In the genomic region with DNA sequence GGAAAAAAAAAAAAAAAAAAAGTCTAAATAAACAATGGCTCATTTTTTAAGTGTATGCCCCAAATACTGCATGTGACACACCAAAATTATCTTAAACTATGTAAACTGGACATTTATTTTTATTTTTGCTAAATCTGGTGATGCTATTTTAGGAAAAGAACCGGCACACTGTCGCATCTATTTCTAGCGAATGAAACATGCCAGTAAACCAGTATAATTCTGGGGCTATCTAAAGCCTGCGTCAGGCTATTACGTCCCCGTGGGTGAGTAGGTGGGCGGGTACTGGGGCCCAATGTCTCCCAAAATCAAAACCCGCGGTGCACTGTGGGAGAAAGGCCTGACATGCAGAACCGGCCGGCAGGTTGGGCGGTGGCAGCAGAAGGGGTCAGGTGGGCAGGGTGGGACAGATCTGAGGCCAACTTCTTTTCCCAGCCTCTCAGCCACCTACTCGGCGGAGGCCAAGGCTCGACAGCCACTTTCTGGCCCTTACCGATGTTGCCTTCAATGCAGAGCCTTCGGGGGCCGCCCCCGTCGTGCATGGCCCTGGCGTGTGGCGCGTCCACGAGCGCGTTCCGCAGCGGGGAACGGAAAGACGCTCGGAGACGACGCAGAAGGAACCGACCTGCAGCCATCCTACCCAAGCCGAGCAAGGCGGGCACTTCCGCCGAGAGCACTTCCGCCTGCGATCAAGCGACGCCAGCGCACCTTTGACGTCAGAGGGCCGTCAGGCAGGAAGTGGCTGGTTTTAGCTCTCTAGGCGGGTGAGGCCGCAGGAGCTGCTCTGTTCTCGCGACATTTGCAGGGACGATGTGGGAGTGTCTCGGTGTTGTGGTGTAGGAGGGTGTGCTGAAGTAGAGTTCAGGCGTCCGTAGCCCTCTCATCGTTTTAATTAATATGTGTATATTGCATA, we compare ENCODE assay signal across 8 mouse cellular contexts. TPM values are rescaled to one million over a fixed set of nuclear protein-coding genes. Genes with fewer than 3 reads are reported as not detected.
DNase-seq lines count a peak whose midpoint lies in the region; ATAC-seq and TF ChIP-seq lines count a peak whose summit lies in the region.

A gene (minus strand): TSS at position 712 of the 910 bp plus-strand sequence.

- H3K9me3 ChIP-seq in G1E (replicated peaks), result no peaks in the 10 kb centered on the region
- no peaks in the 10 kb centered on the region for H3K9me3 ChIP-seq in forebrain, embryonic 16.5 days (ENCODE audit: control insufficient read depth, low read length)
- no peaks in the 10 kb centered on the region for H3K9me3 ChIP-seq in lung, embryonic 14.5 days (ENCODE audit: low read depth, low read length)

- no peak for TF ChIP-seq CTCF in G1E (IDR thresholded peaks at IDR 0.05; ENCODE audit: low read depth, low read length)
- peak; percentile 51 for TF ChIP-seq CTCF in layer of hippocampus, adult 2 months (conservative IDR thresholded peaks at IDR 0.05)
- TF ChIP-seq CTCF in lung, embryonic 14.5 days (IDR thresholded peaks at IDR 0.05; ENCODE audit: low read depth), result no peak
- no peak for TF ChIP-seq CTCF in olfactory bulb, adult 2 months (IDR thresholded peaks at IDR 0.05; ENCODE audit: insufficient read depth, low read depth, low read length)
- peak; percentile 54; the same call in 1 of the 2 replicates for TF ChIP-seq CTCF in thymus, adult 2 months (IDR thresholded peaks at IDR 0.05; ENCODE audit: borderline replicate concordance, control insufficient read depth, extremely low read depth, insufficient read depth, low read length, poor library complexity)

- H3K36me3 ChIP-seq in G1E (replicated peaks), result peaks cover 12% of the 10 kb centered on the region
- no peaks in the 10 kb centered on the region for H3K36me3 ChIP-seq in forebrain, embryonic 16.5 days (ENCODE audit: control insufficient read depth, insufficient read depth)
- no peaks in the 10 kb centered on the region for H3K36me3 ChIP-seq in lung, embryonic 14.5 days (ENCODE audit: insufficient read depth)
- no peaks in the 10 kb centered on the region for H3K36me3 ChIP-seq in thymus, adult 2 months (ENCODE audit: control insufficient read depth, insufficient read depth, low read length)

- peak within 1 kb of the TSS; percentile 97 for H3K27ac ChIP-seq in forebrain, embryonic 16.5 days (ENCODE audit: low read length)
- peak within 1 kb of the TSS; percentile 98 for H3K27ac ChIP-seq in layer of hippocampus, adult 2 months
- H3K27ac ChIP-seq in lung, embryonic 14.5 days (ENCODE audit: low read depth), result peak within 1 kb of the TSS; percentile 95
- peak within 1 kb of the TSS; percentile 91 for H3K27ac ChIP-seq in olfactory bulb, adult 2 months (ENCODE audit: insufficient read depth, low read depth, low read length)
- peak within 1 kb of the TSS; percentile 86 for H3K27ac ChIP-seq in thymus, adult 2 months (ENCODE audit: control insufficient read depth, insufficient read depth, low read length)

- DNase-seq in G1E (ENCODE audit: low spot score), result peak; percentile 74
- peak; percentile 95 to 98 for DNase-seq in cerebellum, adult 18-20 months
- DNase-seq in heart, postnatal 36 days, result peak; percentile 95
- DNase-seq in layer of hippocampus, adult 2 months (ENCODE audit: low spot score in 2 of 2), result peak; percentile 98 to 99
- DNase-seq in lung, embryonic 14.5 days, result peak; percentile 100
- peak; percentile 98 for DNase-seq in thymus, adult 2 months

- intact Hi-C loops in heart, postnatal 36 days (cut with DNase I), result loop anchor here (2.0 kb wide), 1 partner anchor 66 kb away; no protein-coding TSS in a partner anchor

- WGBS in forebrain, embryonic 16.5 days, result under 1% methylated on average over 54 of the region's 54 CpGs
- under 1% methylated on average over 54 of the region's 54 CpGs for WGBS in lung, embryonic 14.5 days
- under 1% methylated on average over 54 of the region's 54 CpGs for WGBS in olfactory bulb, adult 2 months
- under 1% methylated on average over 54 of the region's 54 CpGs for WGBS in thymus, adult 2 months

- H3K4me1 ChIP-seq in G1E (ENCODE audit: insufficient read depth, low read depth, low read length), result peaks cover 19% of the 10 kb centered on the region
- peaks cover 17% of the 10 kb centered on the region for H3K4me1 ChIP-seq in forebrain, embryonic 16.5 days (replicated peaks; ENCODE audit: control insufficient read depth, insufficient read depth, low read length)
- H3K4me1 ChIP-seq in lung, embryonic 14.5 days (ENCODE audit: insufficient read depth), result no peaks in the 10 kb centered on the region; the same call in 1 of the 2 replicates
- H3K4me1 ChIP-seq in olfactory bulb, adult 2 months (ENCODE audit: control insufficient read depth, insufficient read depth, low read length), result peaks cover 5% of the 10 kb centered on the region
- H3K4me1 ChIP-seq in thymus, adult 2 months (replicated peaks; ENCODE audit: control insufficient read depth, insufficient read depth, low read length), result peaks cover 15% of the 10 kb centered on the region

- H3K9ac ChIP-seq in forebrain, embryonic 16.5 days (replicated peaks; ENCODE audit: low read depth, low read length), result peak within 1 kb of the TSS; percentile 87
- peak within 1 kb of the TSS; percentile 75 for H3K9ac ChIP-seq in lung, embryonic 14.5 days

- peak within 1 kb of the TSS; percentile 75 for H3K4me2 ChIP-seq in forebrain, embryonic 16.5 days (ENCODE audit: low read length)
- H3K4me2 ChIP-seq in lung, embryonic 14.5 days, result peak within 1 kb of the TSS; percentile 72

- ATAC-seq in G1E (ENCODE audit: extremely low read depth, insufficient number of reproducible peaks, low FRiP score, poor library complexity, severe bottlenecking), result peak; percentile 92
- ATAC-seq in forebrain, embryonic 16.5 days, result peak; percentile 99
- peak; percentile 99 for ATAC-seq in lung, embryonic 14.5 days (ENCODE audit: insufficient read depth)

- peak; percentile 77; the same call in 1 of the 2 replicates for TF ChIP-seq POLR2A in olfactory bulb, adult 2 months (IDR thresholded peaks at IDR 0.05; ENCODE audit: insufficient read depth, low read depth, low read length)
- peak; percentile 95 for TF ChIP-seq POLR2A in thymus, adult 2 months (IDR thresholded peaks at IDR 0.05; ENCODE audit: control insufficient read depth, extremely low read depth, insufficient read depth, low read length, poor library complexity)

- peak within 1 kb of the TSS; percentile 75 for H3K4me3 ChIP-seq in G1E (ENCODE audit: low read depth, low read length)
- peak within 1 kb of the TSS; percentile 80 for H3K4me3 ChIP-seq in forebrain, embryonic 16.5 days (replicated peaks; ENCODE audit: low read length)
- H3K4me3 ChIP-seq in layer of hippocampus, adult 2 months, result peak within 1 kb of the TSS; percentile 87
- peak within 1 kb of the TSS; percentile 78 for H3K4me3 ChIP-seq in lung, embryonic 14.5 days (ENCODE audit: low read depth, low read length)
- H3K4me3 ChIP-seq in olfactory bulb, adult 2 months (ENCODE audit: insufficient read depth, low read depth, low read length), result peak within 1 kb of the TSS; percentile 67
- peak within 1 kb of the TSS; percentile 70 for H3K4me3 ChIP-seq in thymus, adult 2 months (ENCODE audit: control insufficient read depth, insufficient read depth, low read length)

- H3K27me3 ChIP-seq in G1E (ENCODE audit: insufficient read depth, low read length), result peaks cover 17% of the 10 kb centered on the region
- no peaks in the 10 kb centered on the region for H3K27me3 ChIP-seq in forebrain, embryonic 16.5 days (replicated peaks; ENCODE audit: control insufficient read depth, insufficient read depth, low read length)
- no peaks in the 10 kb centered on the region for H3K27me3 ChIP-seq in lung, embryonic 14.5 days (ENCODE audit: insufficient read depth, low read length)
- no peaks in the 10 kb centered on the region for H3K27me3 ChIP-seq in thymus, adult 2 months (ENCODE audit: control insufficient read depth, insufficient read depth, low read length)

RNA-seq across cellular contexts. Expression of the gene that starts here (rescaled TPM):
- total RNA-seq in G1E (2014; fragmentation: Nextera tagmentation), result 25.1 and 29.0 TPM in 2 replicates
- 25.6 and 26.0 TPM in 2 replicates for total RNA-seq in G1E (2017)
- 6.7 and 9.4 TPM in 2 replicates for polyA plus RNA-seq in G1E (2012)
- 73.1 and 77.2 TPM in 2 replicates for polyA plus RNA-seq in forebrain, embryonic 16.5 days (2015; fragmentation: Nextera tagmentation; extraction: Ambion mirVana)
- total RNA-seq in heart, postnatal 36 days (2021), result 10 to 100 TPM; 31.6 to 32.7 TPM
- total RNA-seq in layer of hippocampus, adult 2 months (2021), result 10 to 100 TPM; 36.8 to 38.6 TPM
- polyA plus RNA-seq in lung, embryonic 14.5 days (2014; fragmentation: Nextera tagmentation; extraction: Ambion mirVana), result 69.7 and 71.1 TPM in 2 replicates
- not detected in 2 replicates for polyA plus RNA-seq in olfactory bulb, adult 2 months (2012; ENCODE audit: insufficient read depth, insufficient read length, low replicate concordance, missing spikeins)
- polyA plus RNA-seq in thymus, adult 2 months (2012; rRNA removed), result 52.1 and 65.4 TPM in 2 replicates

Comparison
In these comparisons a context has a peak if more than half of its experiments do, and no peak if none do; other contexts are left out.
1. Peak in every context shown above with its lines: DNase-seq, ATAC-seq, H3K4me3 ChIP-seq and H3K27ac ChIP-seq.
2. CTCF ChIP-seq: peak in layer of hippocampus, adult 2 months (single experiment) and thymus, adult 2 months (single experiment); none in G1E (single experiment), lung, embryonic 14.5 days (single experiment) and olfactory bulb, adult 2 months (single experiment).